Mouse (Mus musculus) midbrain, embryonic 14.5 days (tissue): ENCODE results near the gene Ets1. TPM values are rescaled to one million over a fixed set of nuclear protein-coding genes. Genes with fewer than 3 reads are reported as not detected.

Experiments used
- ATAC-seq: fragments of 200-750 bp; cut with Nextera tagmentation; 2 replicates; pipeline ENCODE4 v1.8.0; 2017; ENCODE audit warnings: moderate number of reproducible peaks, moderate library complexity; ENCODE audit not compliant: low FRiP score, low TSS enrichment
- DNase-seq: peaks from one replicate; pipeline ENCODE4 v3.0.0-alpha.2; 2015
- H3K27ac ChIP-seq: fragments of 300-500 bp; sonication (generic); replicated peaks from 2 replicates; pipeline ENCODE4 v1.5.1; 2014; ENCODE audit warnings: mild to moderate bottlenecking, low read depth, low read length, moderate library complexity
- H3K27me3 ChIP-seq: fragments of 300-500 bp; sonication (generic); 2 replicates; pipeline ENCODE4 v1.6.1; 2014; ENCODE audit warnings: low read length, control low read depth, mixed read lengths; ENCODE audit not compliant: control insufficient read depth, insufficient read depth
- H3K36me3 ChIP-seq: fragments of 300-500 bp; sonication (generic); 2 replicates; pipeline ENCODE4 v1.6.1; 2014; ENCODE audit warnings: low read length, control low read depth; ENCODE audit not compliant: control insufficient read depth, insufficient read depth
- H3K4me1 ChIP-seq: fragments of 300-500 bp; sonication (generic); 2 replicates; pipeline ENCODE4 v1.6.1; 2014; ENCODE audit warnings: mild to moderate bottlenecking, antibody characterized with exemption, low read length, control low read depth; ENCODE audit not compliant: control insufficient read depth, insufficient read depth
- H3K4me2 ChIP-seq: fragments of 300-500 bp; sonication (generic); 2 replicates; pipeline ENCODE4 v1.6.1; 2014; ENCODE audit warnings: mild to moderate bottlenecking, low read length, moderate library complexity
- H3K4me3 ChIP-seq: fragments of 300-500 bp; sonication (generic); replicated peaks from 2 replicates; pipeline ENCODE4 v1.5.1; 2014; ENCODE audit warnings: low read depth, low read length
- H3K9ac ChIP-seq: fragments of 300-500 bp; sonication (generic); replicated peaks from 2 replicates; pipeline ENCODE4 v1.6.1; 2014; ENCODE audit warnings: mild to moderate bottlenecking, low read length, moderate library complexity
- H3K9me3 ChIP-seq: fragments of 300-500 bp; sonication (generic); 2 replicates; pipeline ENCODE4 v1.6.1; 2016; ENCODE audit warnings: low read length, control low read depth, mixed read lengths; ENCODE audit not compliant: control insufficient read depth
- WGBS: fragments of 180-500 bp; shearing (Covaris S2); extraction: QIAGEN DNeasy Blood & Tissue Kit; methylation state at CpG from one replicate; pipeline ENCODE4 v1.1.7; 2014; 5-methylcytosine and 5-hydroxymethylcytosine counted together
- polyA plus RNA-seq: library from polyadenylated mRNA; unstranded; fragments of >200 nt; fragmentation: Nextera tagmentation; extraction: Ambion mirVana; gene quantifications from 2 replicates; pipeline ENCODE4 v1.2.1, GENCODE M21; 2014

Gene Ets1
- polyA plus RNA-seq, 1 experiment from 2014 or later: 19.6 TPM

DNA sequence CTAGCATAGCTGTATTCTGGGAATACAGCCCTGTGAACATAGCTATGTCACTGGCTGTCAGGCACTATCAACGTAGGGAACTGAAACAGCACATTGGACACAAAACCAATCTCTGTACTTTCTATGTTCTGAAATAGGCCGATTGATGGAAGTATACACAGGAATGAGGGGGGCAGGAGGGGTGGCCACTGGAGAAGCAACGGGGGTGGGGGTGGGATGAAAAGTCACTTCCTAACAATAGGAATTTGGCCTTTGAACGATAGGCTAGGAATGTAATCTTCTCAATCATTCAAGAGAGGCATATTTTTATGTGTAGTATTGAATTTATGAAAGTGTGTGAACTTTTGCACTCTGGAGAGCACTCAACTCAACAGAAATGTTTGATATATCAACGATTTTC is 12.3 kb downstream of the Ets1 start:
- no peak overlapping the region for H3K27ac ChIP-seq
- WGBS: 85% methylated on average over 5 of the region's 5 CpGs
- H3K9ac ChIP-seq: no peak overlapping the region
- no peak overlapping the region for H3K4me2 ChIP-seq
- no peaks in the 10 kb centered on the region for H3K36me3 ChIP-seq
- H3K4me1 ChIP-seq: no peaks in the 10 kb centered on the region
- no peak overlapping the region for H3K4me3 ChIP-seq
- no peaks in the 10 kb centered on the region for H3K9me3 ChIP-seq
- DNase-seq: no peak
- H3K27me3 ChIP-seq: peaks cover 4% of the 10 kb centered on the region; the same call in 1 of the 2 replicates
- ATAC-seq: no peak

GRCm38 (mm10) chr9:32650738-32651137 is 14.7 kb downstream of the Ets1 start:
- no peaks in the 10 kb centered on the region for H3K9me3 ChIP-seq
- H3K36me3 ChIP-seq: no peaks in the 10 kb centered on the region
- ATAC-seq (no peak), DNase-seq (no peak)
- 77% methylated on average over 3 of the region's 3 CpGs for WGBS
- H3K27ac ChIP-seq: no peak overlapping the region
- no peaks in the 10 kb centered on the region for H3K4me1 ChIP-seq
- no peak overlapping the region for H3K4me2 ChIP-seq
- H3K4me3 ChIP-seq: no peak overlapping the region
- peaks cover 4% of the 10 kb centered on the region; the same call in 1 of the 2 replicates for H3K27me3 ChIP-seq
- H3K9ac ChIP-seq: no peak overlapping the region

- no peaks in the 10 kb centered on the region for H3K27me3 ChIP-seq
- ATAC-seq (no peak), DNase-seq (no peak)
- H3K9ac ChIP-seq: no peak overlapping the region
- no peak overlapping the region for H3K4me2 ChIP-seq
- no peak overlapping the region for H3K4me3 ChIP-seq
- H3K36me3 ChIP-seq: no peaks in the 10 kb centered on the region
- H3K9me3 ChIP-seq: no peaks in the 10 kb centered on the region
- no peak overlapping the region for H3K27ac ChIP-seq
- 92% methylated on average over 10 of the region's 10 CpGs for WGBS
- H3K4me1 ChIP-seq: no peaks in the 10 kb centered on the region
These were observed 16.1 kb downstream of the Ets1 start for GRCm38 (mm10) chr9:32652112-32652511.

DNA sequence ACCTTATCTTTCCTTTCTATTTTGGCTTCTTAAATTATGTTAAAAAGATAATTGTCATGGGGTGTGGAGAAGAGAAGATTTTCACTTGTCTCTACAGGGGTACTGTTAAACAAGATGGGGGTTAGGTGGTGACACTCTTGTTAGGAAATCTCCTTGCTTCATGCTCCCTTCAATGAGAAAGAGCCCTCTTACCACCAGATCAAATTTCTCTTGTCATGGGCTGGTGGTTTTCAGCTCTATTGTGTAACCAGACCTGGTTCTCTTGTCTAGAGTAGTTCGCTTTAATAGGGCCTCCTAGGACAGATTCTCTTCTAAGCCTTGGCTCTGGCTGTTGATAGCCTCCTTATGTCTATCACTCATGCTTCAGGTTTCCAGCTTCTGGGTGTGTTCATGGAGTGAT is 18.3 kb downstream of the Ets1 start:
- Histone ChIP-seq H3K4me2 (no peak overlapping the region), H3K27ac (no peak overlapping the region), H3K9ac (no peak overlapping the region), H3K27me3 (no peaks in the 10 kb centered on the region), H3K9me3 (no peaks in the 10 kb centered on the region), H3K4me3 (no peak overlapping the region), H3K36me3 (no peaks in the 10 kb centered on the region), H3K4me1 (no peaks in the 10 kb centered on the region)
- no peak for DNase-seq
- 79% methylated on average over 1 of the region's 1 CpGs for WGBS
- ATAC-seq: no peak

DNA sequence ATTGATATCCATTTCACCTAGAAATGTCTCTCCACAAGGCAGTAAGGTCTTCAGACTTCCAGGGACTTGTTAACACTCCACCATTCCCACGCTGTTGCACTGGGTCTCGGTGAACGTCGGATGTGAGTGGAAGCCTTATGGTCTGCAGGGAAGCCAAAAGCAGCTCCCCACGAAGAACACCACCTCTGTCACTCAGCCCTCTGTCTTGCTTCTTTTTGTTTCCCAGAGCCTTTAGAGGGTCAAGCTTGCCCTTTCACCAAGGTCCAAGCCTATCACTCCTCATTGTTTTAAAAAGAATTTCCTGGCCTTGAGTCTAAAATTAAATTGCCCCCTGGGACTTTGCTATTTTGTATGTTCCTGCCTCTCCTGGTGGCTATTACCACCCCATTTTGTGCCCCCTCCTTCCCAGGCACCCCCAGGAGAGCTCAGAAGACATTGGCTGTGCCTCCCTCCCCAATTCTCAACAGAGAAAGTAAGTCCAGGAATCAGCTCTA is 20.4 kb downstream of the Ets1 start:
- WGBS: 85% methylated on average over 5 of the region's 5 CpGs
- Histone ChIP-seq H3K9me3 (no peaks in the 10 kb centered on the region), H3K4me2 (no peak overlapping the region), H3K4me1 (no peaks in the 10 kb centered on the region), H3K9ac (no peak overlapping the region), H3K27ac (no peak overlapping the region), H3K36me3 (no peaks in the 10 kb centered on the region), H3K27me3 (no peaks in the 10 kb centered on the region), H3K4me3 (no peak overlapping the region)
- DNase-seq: no peak
- ATAC-seq: no peak

- H3K27ac ChIP-seq: no peak overlapping the region
- H3K4me2 ChIP-seq: no peak overlapping the region
- DNase-seq (no peak), ATAC-seq (no peak)
- no peaks in the 10 kb centered on the region for H3K4me1 ChIP-seq
- H3K9ac ChIP-seq: no peak overlapping the region
- no peaks in the 10 kb centered on the region for H3K27me3 ChIP-seq
- H3K9me3 ChIP-seq: no peaks in the 10 kb centered on the region
- no peaks in the 10 kb centered on the region for H3K36me3 ChIP-seq
- no peak overlapping the region for H3K4me3 ChIP-seq
- WGBS: 84% methylated on average over 2 of the region's 2 CpGs
These were observed 21.1 kb downstream of the Ets1 start for GRCm38 (mm10) chr9:32657124-32657523.

DNA sequence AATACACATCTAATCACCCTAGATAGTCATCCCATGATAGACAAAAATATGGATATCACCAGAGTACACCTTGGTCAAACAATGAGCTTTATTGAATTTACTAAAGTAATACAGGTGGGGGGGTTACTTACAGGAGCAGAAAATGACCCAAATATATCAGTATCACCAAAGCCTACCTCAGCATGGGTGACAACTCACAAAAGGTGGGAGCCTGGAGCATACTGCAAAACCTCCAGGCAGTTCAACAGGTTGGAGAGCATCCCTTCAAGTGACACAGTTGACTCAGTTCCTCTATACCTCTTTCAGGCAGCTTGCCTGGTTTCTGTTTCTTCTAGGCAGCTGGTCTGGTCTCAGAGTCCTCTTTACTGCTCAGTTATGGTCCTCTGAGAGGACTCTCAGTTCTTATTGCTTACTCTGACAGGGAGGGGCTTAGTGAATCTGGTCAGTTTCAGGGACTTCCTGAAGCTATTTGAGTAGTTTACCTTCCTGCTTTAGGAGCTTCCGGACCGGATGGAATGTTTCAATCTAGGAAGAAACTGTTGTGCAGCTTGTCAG is 24.5 kb downstream of the Ets1 start:
- no peak for DNase-seq
- Histone ChIP-seq H3K27ac (no peak overlapping the region), H3K27me3 (no peaks in the 10 kb centered on the region), H3K9me3 (no peaks in the 10 kb centered on the region), H3K4me1 (no peaks in the 10 kb centered on the region), H3K4me2 (no peak overlapping the region), H3K4me3 (no peak overlapping the region), H3K9ac (no peak overlapping the region), H3K36me3 (no peaks in the 10 kb centered on the region)
- WGBS: 87% methylated on average over 2 of the region's 2 CpGs
- ATAC-seq: no peak

GRCm38 (mm10) chr9:32661071-32661470 is 25.1 kb downstream of the Ets1 start:
- no peak overlapping the region for H3K4me3 ChIP-seq
- 88% methylated on average over 8 of the region's 8 CpGs for WGBS
- H3K27me3 ChIP-seq: no peaks in the 10 kb centered on the region
- no peaks in the 10 kb centered on the region for H3K36me3 ChIP-seq
- H3K4me2 ChIP-seq: no peak overlapping the region
- ATAC-seq (no peak), DNase-seq (no peak)
- no peaks in the 10 kb centered on the region for H3K9me3 ChIP-seq
- no peaks in the 10 kb centered on the region for H3K4me1 ChIP-seq
- no peak overlapping the region for H3K9ac ChIP-seq
- no peak overlapping the region for H3K27ac ChIP-seq

DNA sequence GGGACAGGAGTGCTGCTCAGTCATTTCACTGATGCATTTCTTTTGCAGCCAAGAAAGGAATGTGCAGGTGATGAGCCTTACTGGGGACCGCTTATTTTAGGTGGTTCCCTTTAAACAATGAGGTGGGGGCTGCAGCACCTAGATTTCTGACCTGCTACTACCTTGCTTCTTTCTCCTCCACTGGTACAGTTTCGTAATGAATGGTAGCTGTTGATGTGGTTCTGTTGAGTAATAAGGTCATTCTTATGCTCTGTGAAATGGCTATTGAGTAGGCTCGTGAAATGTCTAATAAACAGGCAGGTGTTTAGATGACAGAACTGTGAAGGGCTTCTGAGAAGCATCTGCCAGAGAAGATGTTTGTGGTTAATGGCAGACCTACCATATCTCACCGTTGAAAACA is 25.5 kb downstream of the Ets1 start:
- Histone ChIP-seq H3K4me2 (no peak overlapping the region), H3K9ac (no peak overlapping the region), H3K27me3 (no peaks in the 10 kb centered on the region), H3K36me3 (no peaks in the 10 kb centered on the region), H3K27ac (no peak overlapping the region), H3K4me1 (no peaks in the 10 kb centered on the region), H3K9me3 (no peaks in the 10 kb centered on the region), H3K4me3 (no peak overlapping the region)
- no peak for DNase-seq
- ATAC-seq: no peak
- WGBS: 90% methylated on average over 4 of the region's 4 CpGs
